Mouse (Mus musculus): ENCODE data around the gene Bag3. TPM values are rescaled to one million over a fixed set of nuclear protein-coding genes. Genes with fewer than 3 reads are reported as not detected.
A peak's percentile ranks its signal among the peaks of the same experiment; 100 is the strongest.

Gene Bag3
- polyA plus RNA-seq, 1 experiment = 25.4 TPM

GRCm38 (mm10) chr7:128532441-128533166 is 9.2 kb downstream of the Bag3 start:
- no peak overlapping the region for H3K27ac ChIP-seq (ENCODE audit: insufficient read depth, low read depth, low read length)
- H3K4me1 ChIP-seq (ENCODE audit: control insufficient read depth, insufficient read depth, low read length) = peaks cover 66% of the 10 kb centered on the region
- no peak overlapping the region for H3K4me3 ChIP-seq (ENCODE audit: insufficient read depth, low read length)
- TF ChIP-seq CTCF (IDR thresholded peaks at IDR 0.05; ENCODE audit: low read depth, low read length) = no peak
- no peak for TF ChIP-seq POLR2A (IDR thresholded peaks at IDR 0.05; ENCODE audit: borderline replicate concordance, low read depth, low read length)

GRCm38 (mm10) chr7:128534984-128535491 is 11.6 kb downstream of the Bag3 start:
- Histone ChIP-seq H3K27ac (ENCODE audit: insufficient read depth, low read depth, low read length) (no peak overlapping the region), H3K4me3 (ENCODE audit: insufficient read depth, low read length) (no peak overlapping the region), H3K4me1 (ENCODE audit: control insufficient read depth, insufficient read depth, low read length) (peaks cover 63% of the 10 kb centered on the region)
- TF ChIP-seq CTCF (IDR thresholded peaks at IDR 0.05; ENCODE audit: low read depth, low read length) (no peak), POLR2A (IDR thresholded peaks at IDR 0.05; ENCODE audit: borderline replicate concordance, low read depth, low read length) (no peak)

- no peak overlapping the region for H3K27ac ChIP-seq (ENCODE audit: insufficient read depth, low read depth, low read length)
- H3K4me3 ChIP-seq (ENCODE audit: insufficient read depth, low read length) = no peak overlapping the region
- H3K4me1 ChIP-seq (ENCODE audit: control insufficient read depth, insufficient read depth, low read length) = peaks cover 54% of the 10 kb centered on the region
- no peak for TF ChIP-seq POLR2A (IDR thresholded peaks at IDR 0.05; ENCODE audit: borderline replicate concordance, low read depth, low read length)
- no peak for TF ChIP-seq CTCF (IDR thresholded peaks at IDR 0.05; ENCODE audit: low read depth, low read length)
These were observed 12.7 kb downstream of the Bag3 start for GRCm38 (mm10) chr7:128536074-128536473.

- peaks cover 43% of the 10 kb centered on the region for H3K4me1 ChIP-seq (ENCODE audit: control insufficient read depth, insufficient read depth, low read length)
- H3K4me3 ChIP-seq (ENCODE audit: insufficient read depth, low read length) = no peak overlapping the region
- TF ChIP-seq CTCF (IDR thresholded peaks at IDR 0.05; ENCODE audit: low read depth, low read length) (no peak), POLR2A (IDR thresholded peaks at IDR 0.05; ENCODE audit: borderline replicate concordance, low read depth, low read length) (no peak)
These were observed 14.3 kb downstream of the Bag3 start for GRCm38 (mm10) chr7:128537676-128538075.

GRCm38 (mm10) chr7:128538196-128538595 is 14.8 kb downstream of the Bag3 start:
- Histone ChIP-seq H3K27ac (ENCODE audit: insufficient read depth, low read depth, low read length) (no peak overlapping the region), H3K4me1 (ENCODE audit: control insufficient read depth, insufficient read depth, low read length) (peaks cover 39% of the 10 kb centered on the region), H3K4me3 (ENCODE audit: insufficient read depth, low read length) (no peak overlapping the region)
- no peak for TF ChIP-seq POLR2A (IDR thresholded peaks at IDR 0.05; ENCODE audit: borderline replicate concordance, low read depth, low read length)
- TF ChIP-seq CTCF (IDR thresholded peaks at IDR 0.05; ENCODE audit: low read depth, low read length) = no peak

More at GRCm38 (mm10) chr7:128537676-128538075, 14.3 kb downstream of the Bag3 start:
- H3K27ac ChIP-seq (ENCODE audit: insufficient read depth, low read depth, low read length) = no peak overlapping the region

GRCm38 (mm10) chr7:128538769-128539168 is 15.4 kb downstream of the Bag3 start:
- no peak overlapping the region for H3K4me3 ChIP-seq (ENCODE audit: insufficient read depth, low read length)
- peak overlapping the region; percentile 37 for H3K27ac ChIP-seq (ENCODE audit: insufficient read depth, low read depth, low read length)
- TF ChIP-seq CTCF (IDR thresholded peaks at IDR 0.05; ENCODE audit: low read depth, low read length) (no peak), POLR2A (IDR thresholded peaks at IDR 0.05; ENCODE audit: borderline replicate concordance, low read depth, low read length) (no peak)
- peaks cover 35% of the 10 kb centered on the region for H3K4me1 ChIP-seq (ENCODE audit: control insufficient read depth, insufficient read depth, low read length)

GRCm38 (mm10) chr7:128540111-128540510 is 16.7 kb downstream of the Bag3 start:
- no peak overlapping the region for H3K4me3 ChIP-seq (ENCODE audit: insufficient read depth, low read length)
- H3K4me1 ChIP-seq (ENCODE audit: control insufficient read depth, insufficient read depth, low read length) = peaks cover 29% of the 10 kb centered on the region
- TF ChIP-seq POLR2A (IDR thresholded peaks at IDR 0.05; ENCODE audit: borderline replicate concordance, low read depth, low read length) = no peak
- TF ChIP-seq CTCF (IDR thresholded peaks at IDR 0.05; ENCODE audit: low read depth, low read length) = no peak
- no peak overlapping the region for H3K27ac ChIP-seq (ENCODE audit: insufficient read depth, low read depth, low read length)

GRCm38 (mm10) chr7:128540734-128541133 is 17.3 kb downstream of the Bag3 start:
- no peak overlapping the region for H3K27ac ChIP-seq (ENCODE audit: insufficient read depth, low read depth, low read length)
- H3K4me3 ChIP-seq (ENCODE audit: insufficient read depth, low read length) = no peak overlapping the region
- H3K4me1 ChIP-seq (ENCODE audit: control insufficient read depth, insufficient read depth, low read length) = peaks cover 26% of the 10 kb centered on the region
- TF ChIP-seq POLR2A (IDR thresholded peaks at IDR 0.05; ENCODE audit: borderline replicate concordance, low read depth, low read length) = no peak
- no peak for TF ChIP-seq CTCF (IDR thresholded peaks at IDR 0.05; ENCODE audit: low read depth, low read length)

GRCm38 (mm10) chr7:128541186-128541585 is 17.8 kb downstream of the Bag3 start:
- H3K4me1 ChIP-seq (ENCODE audit: control insufficient read depth, insufficient read depth, low read length) = peaks cover 26% of the 10 kb centered on the region
- no peak overlapping the region for H3K4me3 ChIP-seq (ENCODE audit: insufficient read depth, low read length)
- no peak overlapping the region for H3K27ac ChIP-seq (ENCODE audit: insufficient read depth, low read depth, low read length)
- TF ChIP-seq POLR2A (IDR thresholded peaks at IDR 0.05; ENCODE audit: borderline replicate concordance, low read depth, low read length) = no peak
- TF ChIP-seq CTCF (IDR thresholded peaks at IDR 0.05; ENCODE audit: low read depth, low read length) = no peak

GRCm38 (mm10) chr7:128541771-128542170 is 18.4 kb downstream of the Bag3 start:
- Histone ChIP-seq H3K4me3 (ENCODE audit: insufficient read depth, low read length) (no peak overlapping the region), H3K27ac (ENCODE audit: insufficient read depth, low read depth, low read length) (no peak overlapping the region), H3K4me1 (ENCODE audit: control insufficient read depth, insufficient read depth, low read length) (peaks cover 26% of the 10 kb centered on the region)
- TF ChIP-seq POLR2A (IDR thresholded peaks at IDR 0.05; ENCODE audit: borderline replicate concordance, low read depth, low read length) (no peak), CTCF (IDR thresholded peaks at IDR 0.05; ENCODE audit: low read depth, low read length) (no peak)

All from bone marrow macrophage, adult 2 months (primary cell).